Mouse (Mus musculus): ENCODE measurements at regions not wholly inside any gene's neighbourhood (a gene's known extent, or its start where the extent isn't known, plus 50 kb on each side); places are given as distances from the start of the nearest gene placed in this dataset.

- no peak for TF ChIP-seq CTCF (IDR thresholded peaks at IDR 0.05; ENCODE audit: insufficient read depth, low read length)
- TF ChIP-seq POLR2A (IDR thresholded peaks at IDR 0.05; ENCODE audit: borderline replicate concordance, extremely low read depth, low read depth, low read length), result no peak
Measured at GRCm38 (mm10) chr17:69736379-69737096, 232.3 kb upstream of the Dlgap1 start.
